Mouse (Mus musculus) ES-E14 (cell line): Measurements from ENCODE around the gene Itga9.

Source experiments
- CHD2 ChIP-seq: IDR thresholded peaks from 2 replicates; pipeline ENCODE4 v1.6.1; 2014; ENCODE audit warnings: mild to moderate bottlenecking, low read depth, low read length, inconsistent platforms
- HCFC1 ChIP-seq: IDR thresholded peaks from 2 replicates; pipeline ENCODE4 v1.6.1; 2012; ENCODE audit warnings: low read length, inconsistent platforms, borderline replicate concordance; ENCODE audit not compliant: insufficient read depth
- MAFK ChIP-seq: IDR thresholded peaks from 2 replicates; pipeline ENCODE4 v1.6.1; 2014; ENCODE audit warnings: mild to moderate bottlenecking, low read depth, low read length, inconsistent platforms; ENCODE audit not compliant: insufficient read depth
- ZNF384 ChIP-seq: IDR thresholded peaks from 2 replicates; pipeline ENCODE4 v1.6.1; 2012; ENCODE audit warnings: low read depth, low read length, inconsistent platforms

- TF ChIP-seq MAFK: no peak
- TF ChIP-seq ZNF384: no peak
- no peak for TF ChIP-seq HCFC1
- TF ChIP-seq CHD2: no peak
Observed at GRCm38 (mm10) chr9:118818508-118818907, 212.0 kb downstream of the Itga9 start.
